Mouse (Mus musculus) heart, adult 8-10 months (tissue): Measurements from ENCODE around the gene Glb1l. TPM values are rescaled to one million over a fixed set of nuclear protein-coding genes. Genes with fewer than 3 reads are reported as not detected.

Experiments used
- microRNA-seq: library from miRNA; unstranded; fragments of <30 nt; microRNA quantifications from one replicate; pipeline ENCODE4 v1.2.0, GENCODE M21; 2022
- total RNA-seq, 4 experiments: library from RNA; stranded (reverse); gene quantifications; 2 replicates each; pipeline ENCODE4 v1.2.4; 2022

Gene Glb1l
- total RNA-seq, 4 experiments from 2014 or later = 1.1 to 4.1 (median 2.3) TPM

Small RNA genes lying within 50 kb of the gene (microRNA-seq; reads per million reads assigned to microRNA genes)
- gene Gm27943 = not detected

Other genes with a start within 250 kb of the Glb1l start
- 1 to 10 TPM; 3.7 to 5.2 (median 4.6) TPM for gene Nhej1, start 85.6 kb downstream of the Glb1l start, total RNA-seq
- gene Slc23a3, start 76.9 kb downstream of the Glb1l start, total RNA-seq = under 1 TPM; 0.53 to 0.71 (median 0.61) TPM
- gene Cnppd1, start 68.1 kb downstream of the Glb1l start, total RNA-seq = 10 to 100 TPM; 19.8 to 26.4 (median 21.0) TPM
- 10 to 100 TPM; 15.8 to 24.8 (median 20.7) TPM for gene Retreg2, start 68.0 kb downstream of the Glb1l start, total RNA-seq
- 10 to 100 TPM; 14.6 to 16.9 (median 15.7) TPM for gene Zfand2b, start 42.2 kb downstream of the Glb1l start, total RNA-seq
- 10 to 100 TPM; 24.7 to 34.9 (median 28.8) TPM for gene Abcb6, start 30.4 kb downstream of the Glb1l start, total RNA-seq
- 10 to 100 TPM in 2 of 4 experiments, 1 to 10 TPM in 2; 7.7 to 13.9 (median 10.2) TPM for gene Ankzf1, start 18.7 kb downstream of the Glb1l start, total RNA-seq
- gene Atg9a, start 18.6 kb downstream of the Glb1l start, total RNA-seq = 10 to 100 TPM; 67.6 to 77.9 (median 71.6) TPM
- 10 to 100 TPM; 29.3 to 44.0 (median 36.4) TPM for gene Stk16, start within 50 bp of the Glb1l start, total RNA-seq
- 1,000 to 10,000 TPM in 1 of 4 experiments, 100 to 1,000 TPM in 3; 786 to 1,317 (median 908) TPM for gene Tuba4a, start 9.1 kb upstream of the Glb1l start, total RNA-seq
- gene A630095N17Rik, start 21.3 kb upstream of the Glb1l start, total RNA-seq = not detected
- 100 to 1,000 TPM; 102 to 135 (median 117) TPM for gene Dnajb2, start 25.6 kb upstream of the Glb1l start, total RNA-seq
- gene Ptprn, start 53.7 kb upstream of the Glb1l start, total RNA-seq = 1 to 10 TPM; 1.4 to 3.2 (median 1.8) TPM
- not detected for gene Resp18, start 67.6 kb upstream of the Glb1l start, total RNA-seq
- gene Dnpep, start 107.2 kb upstream of the Glb1l start, total RNA-seq = 10 to 100 TPM; 85.4 to 89.1 (median 86.9) TPM
- 1,000 to 10,000 TPM; 1,263 to 1,551 (median 1,367) TPM for gene Des, start 149.5 kb upstream of the Glb1l start, total RNA-seq
- 100 to 1,000 TPM; 131 to 145 (median 137) TPM for gene Speg, start 164.5 kb upstream of the Glb1l start, total RNA-seq
- 10 to 100 TPM; 34.1 to 44.8 (median 40.8) TPM for gene Gmppa, start 225.1 kb upstream of the Glb1l start, total RNA-seq
- not detected for gene Asic4, start 239.6 kb upstream of the Glb1l start, total RNA-seq